Comparison of ENCODE assay signal across 16 mouse cellular contexts in genomic region chr11:86205031-86205430, GRCm38 (mm10).
"Had no signal": no experiment of that assay in that cellular context is flagged by ENCODE, and none has a peak within 500 bp of the region (broad histone marks: within the 10 kb centered on the region; RNA-seq: fewer than 3 reads in every experiment).

No protein-coding gene starts in this region.

- H3K4me1 ChIP-seq: stomach, embryonic 15.5 days had no signal

- H3K9ac ChIP-seq: neural tube, embryonic 13.5 days; neural tube, embryonic 15.5 days; stomach, embryonic 15.5 days had no signal

- H3K27me3 ChIP-seq: neural tube, embryonic 13.5 days; neural tube, embryonic 15.5 days; stomach, embryonic 15.5 days had no signal

- H3K9me3 ChIP-seq: stomach, embryonic 15.5 days had no signal

- H3K4me3 ChIP-seq: neural tube, embryonic 13.5 days; neural tube, embryonic 15.5 days; stomach, embryonic 15.5 days had no signal

- DNase-seq: retina, postnatal 1 day; right cerebral cortex, adult 18-20 months; right cerebral cortex, postnatal 14 days; right cerebral cortex, postnatal 25 days; right cerebral cortex, postnatal 4 days; spleen, adult 18-20 months; thymus, adult 18-20 months; thymus, adult 2 months; thymus, postnatal 14 days; thymus, postnatal 25 days; thymus, postnatal 36 days; thymus, postnatal 4 days had no signal

- H3K27ac ChIP-seq: neural tube, embryonic 13.5 days; neural tube, embryonic 15.5 days; stomach, embryonic 15.5 days; stomach, postnatal 0 days had no signal

- H3K4me2 ChIP-seq: neural tube, embryonic 13.5 days; neural tube, embryonic 15.5 days; stomach, embryonic 15.5 days had no signal
